Mouse (Mus musculus): ENCODE data around the gene Ralgps1.

DNA sequence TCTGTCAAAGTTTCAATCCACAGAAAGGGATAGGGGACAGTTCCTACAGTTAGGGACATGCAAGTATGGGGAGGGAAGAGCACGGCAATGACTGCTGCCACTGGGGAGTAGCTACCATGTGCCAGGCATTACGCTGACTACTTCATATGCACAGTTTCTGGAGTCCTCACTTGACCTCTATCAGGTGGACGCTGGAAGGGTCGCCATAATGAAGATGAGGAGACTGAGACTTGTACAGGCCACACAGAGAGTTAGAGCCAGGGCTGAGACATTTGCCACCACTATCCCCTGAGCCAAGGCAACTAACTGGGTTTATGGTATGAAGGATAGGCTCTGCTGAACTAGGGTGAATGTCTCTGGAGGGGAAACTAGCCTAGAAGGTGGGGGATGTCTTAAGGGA, 233.6 kb downstream of the Ralgps1 start:
- no peak for TF ChIP-seq CTCF (IDR thresholded peaks at IDR 0.05; ENCODE audit: borderline replicate concordance, control insufficient read depth, extremely low read depth, insufficient read depth, low read length, poor library complexity)
- TF ChIP-seq POLR2A (IDR thresholded peaks at IDR 0.05; ENCODE audit: control insufficient read depth, extremely low read depth, insufficient read depth, low read length, poor library complexity) = no peak

Measured in thymus, adult 2 months (tissue).